Mouse (Mus musculus) bone marrow, adult 2 months (tissue): ENCODE data around the gene Sdc1. TPM values are rescaled to one million over a fixed set of nuclear protein-coding genes. Genes with fewer than 3 reads are reported as not detected.

Source experiments
- H3K27ac ChIP-seq: fragments of 200-500 bp; 2 replicates; pipeline ENCODE4 v1.5.1; 2012; ENCODE audit warnings: low read depth, mild to moderate bottlenecking, control low read depth, inconsistent platforms, low read length; ENCODE audit not compliant: control insufficient read depth, poor library complexity, insufficient read depth
- H3K4me1 ChIP-seq: fragments of 200-500 bp; 2 replicates; pipeline ENCODE4 v1.6.1; 2011; ENCODE audit warnings: low read length; ENCODE audit not compliant: control insufficient read depth, insufficient read depth
- H3K4me3 ChIP-seq: fragments of 200-500 bp; replicated peaks from 2 replicates; pipeline ENCODE3; 2011; ENCODE audit warnings: mild to moderate bottlenecking, low read depth, low read length, control low read depth; ENCODE audit not compliant: control insufficient read depth
- CTCF ChIP-seq: fragments of 200-500 bp; IDR thresholded peaks from 2 replicates; pipeline ENCODE4 v1.5.1; 2011; ENCODE audit warnings: low read length, control low read depth; ENCODE audit not compliant: control insufficient read depth, insufficient read depth
- POLR2A ChIP-seq: fragments of 200-500 bp; IDR thresholded peaks from 2 replicates; pipeline ENCODE4 v1.6.1; 2011; ENCODE audit warnings: low read depth, mild to moderate bottlenecking, control low read depth, low read length, borderline replicate concordance; ENCODE audit not compliant: control insufficient read depth
- WGBS: fragments of 180-500 bp; shearing (Covaris S2); methylation state at CpG from one replicate; pipeline ENCODE4 v1.1.7; 2018; 5-methylcytosine and 5-hydroxymethylcytosine counted together
- polyA plus RNA-seq: library from polyadenylated mRNA; stranded (reverse); fragments of >200 nt; gene quantifications from 2 replicates; pipeline ENCODE4 v1.2.4, GENCODE M21; 2011; ENCODE audit warnings: low replicate concordance; ENCODE audit not compliant: missing spikeins, insufficient read depth, insufficient read length

Gene Sdc1
- polyA plus RNA-seq, 1 experiment: 13.1 TPM

- no peak for TF ChIP-seq POLR2A
- TF ChIP-seq CTCF: no peak
Observed at GRCm38 (mm10) chr12:8804934-8805722, 34.0 kb downstream of the Sdc1 start.

GRCm38 (mm10) chr12:8809086-8809485, 38.0 kb downstream of the Sdc1 start:
- H3K27ac ChIP-seq: no peak overlapping the region

More at GRCm38 (mm10) chr12:8804934-8805722, 34.0 kb downstream of the Sdc1 start:
- 61% methylated on average over 7 of the region's 7 CpGs for WGBS
- H3K27ac ChIP-seq: no peak overlapping the region
- H3K4me3 ChIP-seq: no peak overlapping the region
- H3K4me1 ChIP-seq: no peaks in the 10 kb centered on the region

GRCm38 (mm10) chr12:8809626-8810025, 38.5 kb downstream of the Sdc1 start:
- WGBS: 83% methylated on average over 6 of the region's 6 CpGs
- no peak for TF ChIP-seq CTCF
- TF ChIP-seq POLR2A: no peak
- Histone ChIP-seq H3K4me1 (no peaks in the 10 kb centered on the region), H3K27ac (no peak overlapping the region), H3K4me3 (no peak overlapping the region)

More at GRCm38 (mm10) chr12:8809086-8809485, 38.0 kb downstream of the Sdc1 start:
- Histone ChIP-seq H3K4me3 (no peak overlapping the region), H3K4me1 (no peaks in the 10 kb centered on the region)
- TF ChIP-seq CTCF: no peak
- 71% methylated on average over 2 of the region's 2 CpGs for WGBS

GRCm38 (mm10) chr12:8810966-8811365, 39.8 kb downstream of the Sdc1 start:
- no peak overlapping the region for H3K27ac ChIP-seq
- no peak overlapping the region for H3K4me3 ChIP-seq
- no peak for TF ChIP-seq CTCF
- TF ChIP-seq POLR2A: no peak
- WGBS: 58% methylated on average over 2 of the region's 2 CpGs
- no peaks in the 10 kb centered on the region for H3K4me1 ChIP-seq

- no peaks in the 10 kb centered on the region for H3K4me1 ChIP-seq
- H3K27ac ChIP-seq: no peak overlapping the region
- TF ChIP-seq CTCF (0 out of 2 replicates have a peak, but pooled peaks have one; percentile 7), POLR2A (no peak)
- no peak overlapping the region for H3K4me3 ChIP-seq
- WGBS: 49% methylated on average over 6 of the region's 6 CpGs
Observed at GRCm38 (mm10) chr12:8811441-8811871, 40.3 kb downstream of the Sdc1 start.

- WGBS: 85% methylated on average over 5 of the region's 5 CpGs
- H3K4me1 ChIP-seq: no peaks in the 10 kb centered on the region
- H3K4me3 ChIP-seq: no peak overlapping the region
- H3K27ac ChIP-seq: no peak overlapping the region
- no peak for TF ChIP-seq CTCF
- TF ChIP-seq POLR2A: no peak
Observed at GRCm38 (mm10) chr12:8811894-8812560, 40.9 kb downstream of the Sdc1 start.

- 76% methylated on average over 13 of the region's 13 CpGs for WGBS
- TF ChIP-seq CTCF: no peak
- no peak for TF ChIP-seq POLR2A
- H3K4me3 ChIP-seq: no peak overlapping the region
- H3K4me1 ChIP-seq: no peaks in the 10 kb centered on the region
- no peak overlapping the region; the same call in 1 of the 2 replicates for H3K27ac ChIP-seq
Observed at GRCm38 (mm10) chr12:8817467-8818232, 46.5 kb downstream of the Sdc1 start.

- no peak for TF ChIP-seq POLR2A
- TF ChIP-seq CTCF: no peak
- no peaks in the 10 kb centered on the region for H3K4me1 ChIP-seq
- WGBS: 74% methylated on average over 3 of the region's 3 CpGs
Observed at GRCm38 (mm10) chr12:8818233-8818672, 47.1 kb downstream of the Sdc1 start.

More at GRCm38 (mm10) chr12:8818233-8818672, 47.1 kb downstream of the Sdc1 start:
- Histone ChIP-seq H3K27ac (no peak overlapping the region), H3K4me3 (no peak overlapping the region)
